19 mouse cellular contexts compared by ENCODE assay signal in genomic region chr16:23333875-23334551, GRCm38 (mm10).
DNase-seq lines count a peak whose midpoint lies in the region; ATAC-seq and TF ChIP-seq lines count a peak whose summit lies in the region.
"Had no signal": no experiment of that assay in that cellular context is flagged by ENCODE, and none has a peak within 500 bp of the region (broad histone marks: within the 10 kb centered on the region; RNA-seq: fewer than 3 reads in every experiment).

No protein-coding gene starts in this region.

- no peak overlapping the region for H3K9ac ChIP-seq in hindbrain, postnatal 0 days (replicated peaks; ENCODE audit: low read length)
- no peak overlapping the region for H3K9ac ChIP-seq in liver, embryonic 16.5 days (ENCODE audit: low read depth, low read length)
- no peak overlapping the region for H3K9ac ChIP-seq in midbrain, embryonic 14.5 days (replicated peaks; ENCODE audit: low read length)
- H3K9ac ChIP-seq in midbrain, embryonic 13.5 days (replicated peaks) = no peak overlapping the region
- H3K9ac ChIP-seq: embryonic facial prominence, embryonic 15.5 days; forebrain, postnatal 0 days; limb, embryonic 13.5 days had no signal

- H3K4me3 ChIP-seq in hindbrain, postnatal 0 days (ENCODE audit: low read length) = no peak overlapping the region
- H3K4me3 ChIP-seq in hindbrain, embryonic 10.5 days = no peak overlapping the region
- H3K4me3 ChIP-seq in liver, embryonic 16.5 days (ENCODE audit: low read depth, low read length) = no peak overlapping the region
- H3K4me3 ChIP-seq in midbrain, embryonic 14.5 days (replicated peaks; ENCODE audit: low read depth, low read length) = no peak overlapping the region
- no peak overlapping the region for H3K4me3 ChIP-seq in midbrain, embryonic 13.5 days (replicated peaks)
- H3K4me3 ChIP-seq: embryonic facial prominence, embryonic 15.5 days; limb, embryonic 13.5 days; myocyte had no signal

- H3K36me3 ChIP-seq in hindbrain, postnatal 0 days (ENCODE audit: insufficient read depth, low read length) = no peaks in the 10 kb centered on the region
- H3K36me3 ChIP-seq in hindbrain, embryonic 10.5 days = peaks cover 34% of the 10 kb centered on the region
- H3K36me3 ChIP-seq in liver, embryonic 16.5 days (ENCODE audit: control insufficient read depth, insufficient read depth) = no peaks in the 10 kb centered on the region
- peaks cover 13% of the 10 kb centered on the region for H3K36me3 ChIP-seq in midbrain, embryonic 14.5 days (ENCODE audit: control insufficient read depth, insufficient read depth, low read length)
- H3K36me3 ChIP-seq in midbrain, embryonic 13.5 days = peaks cover 32% of the 10 kb centered on the region

- H3K4me2 ChIP-seq in hindbrain, postnatal 0 days (ENCODE audit: low read depth, low read length) = no peak overlapping the region
- H3K4me2 ChIP-seq in liver, embryonic 16.5 days (ENCODE audit: low read depth, low read length) = no peak overlapping the region
- no peak overlapping the region for H3K4me2 ChIP-seq in midbrain, embryonic 14.5 days (ENCODE audit: low read length)
- no peak overlapping the region for H3K4me2 ChIP-seq in midbrain, embryonic 13.5 days (replicated peaks)
- H3K4me2 ChIP-seq: embryonic facial prominence, embryonic 15.5 days; limb, embryonic 13.5 days had no signal

- peak; percentile 61; the same call in 1 of the 2 replicates for ATAC-seq in hindbrain, postnatal 0 days
- ATAC-seq in liver, embryonic 16.5 days (ENCODE audit: low read depth) = peak; percentile 78
- no peak for ATAC-seq in midbrain, embryonic 14.5 days (ENCODE audit: low FRiP score, low TSS enrichment)
- no peak for ATAC-seq in midbrain, embryonic 13.5 days
- ATAC-seq: forebrain, postnatal 0 days had no signal

- 67% methylated on average over 6 of the region's 6 CpGs for WGBS in hindbrain, postnatal 0 days
- WGBS in hindbrain, embryonic 10.5 days = 89% methylated on average over 6 of the region's 6 CpGs
- 32% methylated on average over 6 of the region's 6 CpGs for WGBS in liver, embryonic 16.5 days (ENCODE audit: insufficient replicate concordance)
- WGBS in midbrain, embryonic 14.5 days = 66% methylated on average over 6 of the region's 6 CpGs
- WGBS in midbrain, embryonic 13.5 days = 73% methylated on average over 6 of the region's 6 CpGs

- H3K27me3 ChIP-seq in hindbrain, postnatal 0 days (ENCODE audit: insufficient read depth, low read length) = no peaks in the 10 kb centered on the region
- no peaks in the 10 kb centered on the region for H3K27me3 ChIP-seq in hindbrain, embryonic 10.5 days (ENCODE audit: insufficient read depth, poor library complexity, severe bottlenecking)
- H3K27me3 ChIP-seq in liver, embryonic 16.5 days (ENCODE audit: control insufficient read depth, insufficient read depth, low read depth, low read length) = no peaks in the 10 kb centered on the region
- H3K27me3 ChIP-seq in midbrain, embryonic 14.5 days (ENCODE audit: control insufficient read depth, insufficient read depth, low read length) = no peaks in the 10 kb centered on the region
- H3K27me3 ChIP-seq in midbrain, embryonic 13.5 days = no peaks in the 10 kb centered on the region
- H3K27me3 ChIP-seq: embryonic facial prominence, embryonic 15.5 days; limb, embryonic 13.5 days had no signal

- DNase-seq in hindbrain, postnatal 0 days (ENCODE audit: low spot score) = peak; percentile 33
- DNase-seq in hindbrain, embryonic 10.5 days (ENCODE audit: low spot score) = no peak
- no peak for DNase-seq in liver
- peak; percentile 8 for DNase-seq in midbrain, embryonic 14.5 days
- no peak for DNase-seq in cerebellum, adult 8-10 months
- DNase-seq: adrenal gland, postnatal 36 days; cerebellum, adult 18-20 months; cerebellum, postnatal 36 days; forebrain, postnatal 0 days; gastrocnemius, postnatal 36 days; layer of hippocampus, postnatal 36 days; right cerebral cortex, postnatal 14 days; spleen, adult 18-20 months; thymus, postnatal 36 days had no signal

- H3K4me1 ChIP-seq in hindbrain, postnatal 0 days (ENCODE audit: insufficient read depth, low read length) = no peaks in the 10 kb centered on the region
- H3K4me1 ChIP-seq in hindbrain, embryonic 10.5 days (replicated peaks) = no peaks in the 10 kb centered on the region
- peaks cover 2% of the 10 kb centered on the region; the same call in 1 of the 2 replicates for H3K4me1 ChIP-seq in liver, embryonic 16.5 days (ENCODE audit: control insufficient read depth, low read depth, low read length)
- no peaks in the 10 kb centered on the region for H3K4me1 ChIP-seq in midbrain, embryonic 14.5 days (ENCODE audit: control insufficient read depth, insufficient read depth, low read length)
- H3K4me1 ChIP-seq in midbrain, embryonic 13.5 days (replicated peaks) = 0 out of 2 replicates have a peak, but pooled peaks cover 4% of the 10 kb centered on the region
- H3K4me1 ChIP-seq: embryonic facial prominence, embryonic 15.5 days; limb, embryonic 13.5 days had no signal

- 0 out of 2 replicates have a peak, but pooled peaks cover 2% of the 10 kb centered on the region for H3K9me3 ChIP-seq in hindbrain, postnatal 0 days (ENCODE audit: low read length)
- H3K9me3 ChIP-seq in hindbrain, embryonic 10.5 days = no peaks in the 10 kb centered on the region
- H3K9me3 ChIP-seq in liver, embryonic 16.5 days (replicated peaks; ENCODE audit: control insufficient read depth, low read length) = no peaks in the 10 kb centered on the region
- peaks cover 5% of the 10 kb centered on the region for H3K9me3 ChIP-seq in midbrain, embryonic 14.5 days (ENCODE audit: control insufficient read depth, low read length)
- H3K9me3 ChIP-seq in midbrain, embryonic 13.5 days = no peaks in the 10 kb centered on the region
- H3K9me3 ChIP-seq: embryonic facial prominence, embryonic 15.5 days; limb, embryonic 13.5 days had no signal

- no peak overlapping the region for H3K27ac ChIP-seq in hindbrain, postnatal 0 days
- H3K27ac ChIP-seq in hindbrain, embryonic 10.5 days = no peak overlapping the region
- H3K27ac ChIP-seq in liver, embryonic 16.5 days (ENCODE audit: low read length) = no peak overlapping the region
- no peak overlapping the region for H3K27ac ChIP-seq in midbrain, embryonic 14.5 days (replicated peaks; ENCODE audit: low read depth, low read length)
- no peak overlapping the region; the same call in 1 of the 2 replicates for H3K27ac ChIP-seq in midbrain, embryonic 13.5 days
- H3K27ac ChIP-seq: embryonic facial prominence, embryonic 15.5 days; limb, embryonic 13.5 days had no signal

- no peak for TF ChIP-seq CTCF in hindbrain, postnatal 0 days (IDR thresholded peaks at IDR 0.05; ENCODE audit: low read depth)

Comparison
In these comparisons a context has a peak if more than half of its experiments do, and no peak if none do; other contexts are left out.
1. DNase-seq: peak in hindbrain, postnatal 0 days (single experiment) and midbrain, embryonic 14.5 days (single experiment); none in hindbrain, embryonic 10.5 days (single experiment), liver (single experiment) and cerebellum, adult 8-10 months (single experiment).
2. ATAC-seq: peak in hindbrain, postnatal 0 days (single experiment) and liver, embryonic 16.5 days (single experiment); none in midbrain, embryonic 14.5 days (single experiment) and midbrain, embryonic 13.5 days (single experiment).